Mouse (Mus musculus): ENCODE data around the gene Vmn2r4.
"Not testable (repeated sequence)": the region's sequence is repeated elsewhere in the genome, so short reads cannot be mapped to it uniquely, and the experiment has no call there.

- TF ChIP-seq GATA1 (IDR thresholded peaks at IDR 0.05; ENCODE audit: borderline replicate concordance, low read length); FLI1 (IDR thresholded peaks at IDR 0.05; ENCODE audit: low read length): not testable (repeated sequence)
Measured at GRCm38 (mm10) chr3:64428117-64428798, 13.1 kb upstream of the Vmn2r4 start.
